Mouse (Mus musculus) kidney, adult 2 months (tissue): ENCODE measurements around the gene Fbxw5.

Experiments used
- CTCF ChIP-seq: fragments of 200-500 bp; conservative IDR thresholded peaks from 2 replicates; pipeline ENCODE4 v1.5.1; 2011; ENCODE audit warnings: low read depth, mild to moderate bottlenecking, control low read depth, low read length, moderate library complexity, mixed read lengths; ENCODE audit not compliant: insufficient read depth, insufficient read length
- POLR2A ChIP-seq: fragments of 200-500 bp; IDR thresholded peaks from one replicate; pipeline ENCODE4 v1.6.1; 2011; ENCODE audit warnings: low read depth, low read length, control low read depth

GRCm38 (mm10) chr2:25452951-25453350, 47.6 kb upstream of the Fbxw5 start:
- TF ChIP-seq CTCF (no peak), POLR2A (no peak)
